Mouse (Mus musculus) megakaryocyte progenitor cell, adult 5-6 weeks (primary cell): ENCODE data around the gene Slc6a16. TPM values are rescaled to one million over a fixed set of nuclear protein-coding genes. Genes with fewer than 3 reads are reported as not detected.
A peak's percentile ranks its signal among the peaks of the same experiment; 100 is the strongest.

Source experiments
- ATAC-seq: replicated peaks from 2 replicates; pipeline ENCODE4 v1.8.0; 2016; ENCODE audit warnings: mild to moderate bottlenecking, moderate TSS enrichment, inconsistent platforms; ENCODE audit not compliant: poor library complexity
- total RNA-seq, 2 experiments: library from RNA; stranded (forward) in 1 of 2; stranded (reverse) in 1 of 2; fragments of 157-497, 149-512 nt in 1 of 2; fragments of 200-1000 nt in 1 of 2; gene quantifications; 2 replicates each; pipeline versions ENCODE4 v1.2.3 to v1.2.4; 2015 to 2017

The Slc6a16 gene
- total RNA-seq, 2 experiments from 2014 or later = not detected

- ATAC-seq = peak; percentile 33
These were observed 67.8 kb downstream of the Slc6a16 start for GRCm38 (mm10) chr7:45308551-45309240.

- ATAC-seq = peak; percentile 80
These were observed 68.6 kb downstream of the Slc6a16 start for GRCm38 (mm10) chr7:45309455-45309854.

GRCm38 (mm10) chr7:45312023-45312422 lies 71.1 kb downstream of the Slc6a16 start:
- no peak for ATAC-seq

GRCm38 (mm10) chr7:45312686-45313453 lies 72.0 kb downstream of the Slc6a16 start:
- ATAC-seq = no peak

- ATAC-seq = no peak
These were observed 72.6 kb downstream of the Slc6a16 start for GRCm38 (mm10) chr7:45313495-45313894.

GRCm38 (mm10) chr7:45315182-45315701 lies 74.4 kb downstream of the Slc6a16 start:
- ATAC-seq = no peak

- ATAC-seq = no peak
These were observed 75.7 kb downstream of the Slc6a16 start for GRCm38 (mm10) chr7:45316536-45316935.

GRCm38 (mm10) chr7:45322245-45322644 lies 81.4 kb downstream of the Slc6a16 start:
- ATAC-seq = no peak

Other genes starting within 250 kb of the Slc6a16 start
Only the 30 nearest of the 38 such genes appear.
- 20.5 and 21.7 TPM in 2 replicates for gene Prr12, start 188.2 kb upstream of the Slc6a16 start, total RNA-seq (2015)
- gene Prr12, start 188.2 kb upstream of the Slc6a16 start, total RNA-seq (2017) = 2.8 and 4.0 TPM in 2 replicates
- 39.7 and 45.0 TPM in 2 replicates for gene Nosip, start 178.7 kb upstream of the Slc6a16 start, total RNA-seq (2015)
- 46.8 and 49.2 TPM in 2 replicates for gene Nosip, start 178.7 kb upstream of the Slc6a16 start, total RNA-seq (2017)
- gene Prrg2, start 178.4 kb upstream of the Slc6a16 start, total RNA-seq (2015) = 2.6 and 4.7 TPM in 2 replicates
- gene Prrg2, start 178.4 kb upstream of the Slc6a16 start, total RNA-seq (2017) = 3.0 and 4.2 TPM in 2 replicates
- gene Rcn3, start 148.9 kb upstream of the Slc6a16 start, total RNA-seq (2015) = 4.6 and 7.8 TPM in 2 replicates
- 5.4 TPM in 2 replicates for gene Rcn3, start 148.9 kb upstream of the Slc6a16 start, total RNA-seq (2017)
- 0.54 and 0.62 TPM in 2 replicates for gene Fcgrt, start 137.2 kb upstream of the Slc6a16 start, total RNA-seq (2015)
- gene Fcgrt, start 137.2 kb upstream of the Slc6a16 start, total RNA-seq (2017) = 3.9 TPM in 2 replicates
- gene Rps11, start 116.6 kb upstream of the Slc6a16 start, total RNA-seq (2015) = 3,046 and 3,197 TPM in 2 replicates
- gene Rps11, start 116.6 kb upstream of the Slc6a16 start, total RNA-seq (2017) = 1,081 and 1,541 TPM in 2 replicates
- gene Rpl13a, start 112.3 kb upstream of the Slc6a16 start, total RNA-seq (2015) = 2,930 and 3,118 TPM in 2 replicates
- 3,320 and 3,859 TPM in 2 replicates for gene Rpl13a, start 112.3 kb upstream of the Slc6a16 start, total RNA-seq (2017)
- not detected in 2 replicates for gene Gm45713, start 104.9 kb upstream of the Slc6a16 start, total RNA-seq (2015)
- 1.4 TPM in 1 of 2 replicates, not detected in the other for gene Gm45713, start 104.9 kb upstream of the Slc6a16 start, total RNA-seq (2017)
- 8.2 and 8.5 TPM in 2 replicates for gene Flt3l, start 104.7 kb upstream of the Slc6a16 start, total RNA-seq (2015)
- gene Flt3l, start 104.7 kb upstream of the Slc6a16 start, total RNA-seq (2017) = 4.7 and 7.0 TPM in 2 replicates
- 114 and 146 TPM in 2 replicates for gene Pih1d1, start 86.8 kb upstream of the Slc6a16 start, total RNA-seq (2015)
- 34.9 and 61.8 TPM in 2 replicates for gene Pih1d1, start 86.8 kb upstream of the Slc6a16 start, total RNA-seq (2017)
- 57.5 and 59.3 TPM in 2 replicates for gene Aldh16a1, start 86.5 kb upstream of the Slc6a16 start, total RNA-seq (2015)
- gene Aldh16a1, start 86.5 kb upstream of the Slc6a16 start, total RNA-seq (2017) = 23.4 and 25.8 TPM in 2 replicates
- 0.07 TPM in 1 of 2 replicates, not detected in the other for gene Slc17a7, start 77.1 kb upstream of the Slc6a16 start, total RNA-seq (2015)
- not detected in 2 replicates for gene Slc17a7, start 77.1 kb upstream of the Slc6a16 start, total RNA-seq (2017)
- not detected in 2 replicates for gene Gfy, start 61.5 kb upstream of the Slc6a16 start, total RNA-seq (2015)
- not detected in 2 replicates for gene Gfy, start 61.5 kb upstream of the Slc6a16 start, total RNA-seq (2017)
- gene Pth2, start 60.1 kb upstream of the Slc6a16 start, total RNA-seq (2015) = not detected in 2 replicates
- not detected in 2 replicates for gene Pth2, start 60.1 kb upstream of the Slc6a16 start, total RNA-seq (2017)
- gene Ccdc155, start 36.2 kb upstream of the Slc6a16 start, total RNA-seq (2015) = 0.15 TPM in 1 of 2 replicates, not detected in the other
- 0.34 TPM in 1 of 2 replicates, not detected in the other for gene Ccdc155, start 36.2 kb upstream of the Slc6a16 start, total RNA-seq (2017)
- 3.8 and 5.4 TPM in 2 replicates for gene Dkkl1, start 28.9 kb upstream of the Slc6a16 start, total RNA-seq (2015)
- 4.2 and 5.6 TPM in 2 replicates for gene Dkkl1, start 28.9 kb upstream of the Slc6a16 start, total RNA-seq (2017)
- 2.2 TPM in 1 of 2 replicates, not detected in the other for gene Tead2, start 25.3 kb upstream of the Slc6a16 start, total RNA-seq (2015)
- gene Tead2, start 25.3 kb upstream of the Slc6a16 start, total RNA-seq (2017) = 0.20 TPM in 1 of 2 replicates, not detected in the other
- gene Cd37, start 2.0 kb upstream of the Slc6a16 start, total RNA-seq (2015) = 104 and 124 TPM in 2 replicates
- gene Cd37, start 2.0 kb upstream of the Slc6a16 start, total RNA-seq (2017) = 76.6 and 81.9 TPM in 2 replicates
- gene Slc6a21, start 36.4 kb downstream of the Slc6a16 start, total RNA-seq (2015) = 0.10 TPM in 1 of 2 replicates, not detected in the other
- not detected in 2 replicates for gene Slc6a21, start 36.4 kb downstream of the Slc6a16 start, total RNA-seq (2017)
- gene Trpm4, start 92.7 kb downstream of the Slc6a16 start, total RNA-seq (2015) = 1.0 and 1.8 TPM in 2 replicates
- 1.2 and 1.4 TPM in 2 replicates for gene Trpm4, start 92.7 kb downstream of the Slc6a16 start, total RNA-seq (2017)
- gene Hrc, start 94.2 kb downstream of the Slc6a16 start, total RNA-seq (2015) = not detected in 2 replicates
- gene Hrc, start 94.2 kb downstream of the Slc6a16 start, total RNA-seq (2017) = not detected in 2 replicates
- gene Ppfia3, start 125.9 kb downstream of the Slc6a16 start, total RNA-seq (2015) = not detected in 2 replicates
- gene Ppfia3, start 125.9 kb downstream of the Slc6a16 start, total RNA-seq (2017) = not detected in 2 replicates
- gene Lin7b, start 129.5 kb downstream of the Slc6a16 start, total RNA-seq (2015) = not detected in 2 replicates
- not detected in 2 replicates for gene Lin7b, start 129.5 kb downstream of the Slc6a16 start, total RNA-seq (2017)
- gene Snrnp70, start 154.7 kb downstream of the Slc6a16 start, total RNA-seq (2015) = 105 and 107 TPM in 2 replicates
- 387 and 490 TPM in 2 replicates for gene Snrnp70, start 154.7 kb downstream of the Slc6a16 start, total RNA-seq (2017)
- not detected in 2 replicates for gene Kcna7, start 164.6 kb downstream of the Slc6a16 start, total RNA-seq (2015)
- gene Kcna7, start 164.6 kb downstream of the Slc6a16 start, total RNA-seq (2017) = not detected in 2 replicates
- gene Ntf5, start 172.6 kb downstream of the Slc6a16 start, total RNA-seq (2015) = 0.10 TPM in 1 of 2 replicates, not detected in the other
- not detected in 2 replicates for gene Ntf5, start 172.6 kb downstream of the Slc6a16 start, total RNA-seq (2017)
- gene Lhb, start 179.7 kb downstream of the Slc6a16 start, total RNA-seq (2015) = not detected in 2 replicates
- gene Lhb, start 179.7 kb downstream of the Slc6a16 start, total RNA-seq (2017) = not detected in 2 replicates
- 22.6 and 26.2 TPM in 2 replicates for gene Gys1, start 193.8 kb downstream of the Slc6a16 start, total RNA-seq (2015)
- 22.3 and 24.4 TPM in 2 replicates for gene Gys1, start 193.8 kb downstream of the Slc6a16 start, total RNA-seq (2017)
- 180 and 205 TPM in 2 replicates for gene Ruvbl2, start 197.0 kb downstream of the Slc6a16 start, total RNA-seq (2015)
- 170 and 193 TPM in 2 replicates for gene Ruvbl2, start 197.0 kb downstream of the Slc6a16 start, total RNA-seq (2017)
- 1,479 and 1,608 TPM in 2 replicates for gene Ftl1, start 218.8 kb downstream of the Slc6a16 start, total RNA-seq (2015)
- gene Ftl1, start 218.8 kb downstream of the Slc6a16 start, total RNA-seq (2017) = 770 and 961 TPM in 2 replicates